Mouse (Mus musculus) limb, embryonic 15.5 days (tissue): ENCODE results near the gene Vps18. TPM values are rescaled to one million over a fixed set of nuclear protein-coding genes. Genes with fewer than 3 reads are reported as not detected.
A peak's percentile ranks its signal among the peaks of the same experiment; 100 is the strongest.

Experiments used
- ATAC-seq: fragments of 200-750 bp; cut with Nextera tagmentation; 2 replicates; pipeline ENCODE4 v1.8.0; 2017; ENCODE audit warnings: low read depth, moderate TSS enrichment; ENCODE audit not compliant: insufficient number of reproducible peaks, low FRiP score, low TSS enrichment
- H3K27ac ChIP-seq: fragments of 300-500 bp; sonication (generic); 2 replicates; pipeline ENCODE4 v1.5.1; 2015; ENCODE audit warnings: moderate library complexity, mild to moderate bottlenecking, inconsistent platforms
- H3K27me3 ChIP-seq: fragments of 300-500 bp; sonication (generic); 2 replicates; pipeline ENCODE4 v1.6.1; 2015; ENCODE audit warnings: inconsistent platforms
- H3K36me3 ChIP-seq: fragments of 300-500 bp; sonication (generic); 2 replicates; pipeline ENCODE4 v1.6.1; 2015; ENCODE audit warnings: inconsistent platforms
- H3K4me1 ChIP-seq: fragments of 300-500 bp; sonication (generic); 2 replicates; pipeline ENCODE4 v1.6.1; 2015; ENCODE audit warnings: inconsistent platforms
- H3K4me2 ChIP-seq: fragments of 300-500 bp; sonication (generic); 2 replicates; pipeline ENCODE4 v1.6.1; 2015; ENCODE audit warnings: mild to moderate bottlenecking, inconsistent platforms
- H3K4me3 ChIP-seq: fragments of 300-500 bp; sonication (generic); 2 replicates; pipeline ENCODE4 v1.5.1; 2015; ENCODE audit warnings: mild to moderate bottlenecking, inconsistent platforms
- H3K9ac ChIP-seq: fragments of 300-500 bp; sonication (generic); 2 replicates; pipeline ENCODE4 v1.6.1; 2015; ENCODE audit warnings: inconsistent platforms
- H3K9me3 ChIP-seq: fragments of 300-500 bp; sonication (generic); 2 replicates; pipeline ENCODE4 v1.6.1; 2016; ENCODE audit warnings: inconsistent platforms
- WGBS: fragments of 180-500 bp; shearing (Covaris S2); methylation state at CpG from one replicate; pipeline ENCODE4 v1.1.7; 2015; 5-methylcytosine and 5-hydroxymethylcytosine counted together
- polyA plus RNA-seq: library from polyadenylated mRNA; unstranded; fragments of >200 nt; fragmentation: Nextera tagmentation; extraction: Ambion mirVana; gene quantifications from 2 replicates; pipeline ENCODE4 v1.2.1, GENCODE M21; 2015

Gene Vps18
- polyA plus RNA-seq, 1 experiment from 2014 or later = 19.5 TPM

- Histone ChIP-seq H3K4me3 (no peak overlapping the region), H3K4me2 (no peak overlapping the region), H3K36me3 (peaks cover 76% of the 10 kb centered on the region), H3K27ac (no peak overlapping the region), H3K27me3 (no peaks in the 10 kb centered on the region), H3K9ac (no peak overlapping the region), H3K4me1 (peaks cover 13% of the 10 kb centered on the region), H3K9me3 (no peaks in the 10 kb centered on the region)
- WGBS = 92% methylated on average over 17 of the region's 17 CpGs
- ATAC-seq = no peak
These were observed 4.8 kb downstream of the Vps18 start for GRCm38 (mm10) chr2:119293311-119293710.

DNA sequence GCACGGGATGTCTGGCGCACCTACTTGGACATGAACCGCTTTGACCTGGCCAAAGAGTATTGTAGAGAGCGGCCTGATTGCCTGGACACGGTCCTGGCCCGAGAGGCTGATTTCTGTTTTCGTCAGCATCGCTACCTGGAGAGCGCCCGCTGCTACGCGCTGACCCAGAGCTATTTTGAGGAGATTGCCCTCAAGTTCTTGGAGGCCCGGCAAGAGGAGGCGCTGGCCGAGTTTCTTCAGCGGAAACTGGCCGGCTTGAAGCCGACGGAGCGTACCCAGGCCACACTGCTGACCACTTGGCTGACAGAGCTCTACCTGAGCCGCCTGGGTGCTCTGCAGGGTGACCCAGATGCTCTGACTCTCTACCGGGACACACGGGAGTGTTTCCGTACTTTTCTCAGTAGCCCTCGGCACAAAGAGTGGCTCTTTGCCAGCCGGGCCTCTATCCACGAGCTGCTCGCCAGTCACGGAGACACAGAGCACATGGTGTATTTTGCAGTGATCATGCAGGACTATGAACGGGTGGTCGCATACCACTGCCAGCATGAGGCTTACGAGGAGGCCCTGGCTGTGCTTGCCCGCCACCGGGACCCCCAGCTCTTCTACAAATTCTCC is 5.3 kb downstream of the Vps18 start:
- whole genome bisulfite sequencing = 94% methylated on average over 34 of the region's 34 CpGs
- H3K4me3 ChIP-seq = no peak overlapping the region
- H3K9ac ChIP-seq = no peak overlapping the region
- H3K4me1 ChIP-seq = peaks cover 12% of the 10 kb centered on the region
- H3K4me2 ChIP-seq = no peak overlapping the region
- H3K27me3 ChIP-seq = no peaks in the 10 kb centered on the region
- peaks cover 78% of the 10 kb centered on the region for H3K36me3 ChIP-seq
- H3K9me3 ChIP-seq = no peaks in the 10 kb centered on the region
- H3K27ac ChIP-seq = no peak overlapping the region
- no peak for ATAC-seq

GRCm38 (mm10) chr2:119294411-119294810 is 5.9 kb downstream of the Vps18 start:
- Histone ChIP-seq H3K27ac (no peak overlapping the region), H3K4me2 (no peak overlapping the region), H3K9me3 (no peaks in the 10 kb centered on the region), H3K4me3 (no peak overlapping the region), H3K27me3 (no peaks in the 10 kb centered on the region), H3K36me3 (peaks cover 83% of the 10 kb centered on the region), H3K4me1 (peaks cover 7% of the 10 kb centered on the region), H3K9ac (no peak overlapping the region)
- no peak for ATAC-seq
- 93% methylated on average over 18 of the region's 18 CpGs for WGBS

DNA sequence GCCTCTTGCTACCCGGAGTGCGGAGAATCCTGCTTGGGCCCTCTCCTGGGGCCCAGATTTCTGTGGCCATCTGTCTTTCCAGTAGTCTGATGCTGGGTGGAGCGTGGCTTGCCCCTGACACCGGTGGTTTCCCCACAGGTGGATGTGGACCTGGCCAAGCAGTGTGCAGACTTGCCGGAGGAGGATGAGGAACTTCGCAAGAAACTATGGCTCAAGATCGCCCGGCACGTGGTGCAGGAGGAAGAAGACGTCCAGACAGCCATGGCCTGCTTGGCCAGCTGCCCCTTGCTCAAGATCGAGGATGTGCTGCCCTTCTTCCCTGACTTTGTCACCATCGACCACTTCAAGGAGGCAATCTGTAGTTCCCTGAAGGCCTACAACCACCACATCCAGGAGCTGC is 8.2 kb downstream of the Vps18 start:
- Histone ChIP-seq H3K36me3 (peaks cover 67% of the 10 kb centered on the region), H3K27ac (no peak overlapping the region), H3K4me1 (peaks cover 19% of the 10 kb centered on the region), H3K27me3 (no peaks in the 10 kb centered on the region), H3K9ac (no peak overlapping the region), H3K4me3 (no peak overlapping the region), H3K9me3 (no peaks in the 10 kb centered on the region), H3K4me2 (no peak overlapping the region)
- WGBS = 94% methylated on average over 12 of the region's 12 CpGs
- ATAC-seq = no peak

DNA sequence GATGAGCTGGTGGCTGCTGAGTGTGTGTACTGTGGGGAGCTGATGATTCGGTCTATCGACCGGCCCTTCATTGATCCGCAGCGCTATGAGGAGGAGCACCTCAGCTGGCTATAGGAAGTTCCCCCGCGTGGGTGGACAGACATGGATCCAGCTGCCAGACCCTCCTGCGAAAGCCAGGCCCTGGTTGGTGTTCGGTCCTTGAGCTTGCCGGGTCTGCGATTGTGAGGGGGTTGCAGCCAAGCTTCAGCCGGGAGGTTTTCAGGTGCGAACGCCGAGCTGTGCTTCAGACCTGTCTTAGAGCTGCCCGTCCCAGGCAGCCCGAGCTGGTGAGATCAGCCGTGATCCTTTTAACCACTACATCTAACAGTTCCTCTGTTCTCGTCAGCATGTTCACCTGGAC is 9.0 kb downstream of the Vps18 start:
- 90% methylated on average over 19 of the region's 19 CpGs for WGBS
- no peaks in the 10 kb centered on the region for H3K27me3 ChIP-seq
- no peak overlapping the region for H3K4me2 ChIP-seq
- H3K9ac ChIP-seq = no peak overlapping the region
- no peak overlapping the region for H3K4me3 ChIP-seq
- ATAC-seq = no peak
- H3K4me1 ChIP-seq = peaks cover 19% of the 10 kb centered on the region
- H3K9me3 ChIP-seq = no peaks in the 10 kb centered on the region
- peaks cover 59% of the 10 kb centered on the region for H3K36me3 ChIP-seq
- no peak overlapping the region for H3K27ac ChIP-seq

- Histone ChIP-seq H3K9me3 (no peaks in the 10 kb centered on the region), H3K4me3 (no peak overlapping the region), H3K9ac (no peak overlapping the region), H3K4me1 (peaks cover 22% of the 10 kb centered on the region), H3K27me3 (no peaks in the 10 kb centered on the region), H3K36me3 (peaks cover 51% of the 10 kb centered on the region), H3K27ac (no peak overlapping the region; the same call in 1 of the 2 replicates), H3K4me2 (no peak overlapping the region)
- no peak for ATAC-seq
- 42% methylated on average over 5 of the region's 5 CpGs for WGBS
These were observed 9.8 kb downstream of the Vps18 start for GRCm38 (mm10) chr2:119298330-119298729.

GRCm38 (mm10) chr2:119298839-119299238 is 10.3 kb downstream of the Vps18 start:
- H3K27ac ChIP-seq = no peak overlapping the region; the same call in 1 of the 2 replicates
- no peak overlapping the region for H3K9ac ChIP-seq
- no peaks in the 10 kb centered on the region for H3K27me3 ChIP-seq
- WGBS = 87% methylated on average over 2 of the region's 2 CpGs
- no peaks in the 10 kb centered on the region for H3K9me3 ChIP-seq
- H3K36me3 ChIP-seq = peaks cover 46% of the 10 kb centered on the region
- no peak overlapping the region for H3K4me3 ChIP-seq
- no peak for ATAC-seq
- peaks cover 22% of the 10 kb centered on the region for H3K4me1 ChIP-seq
- no peak overlapping the region for H3K4me2 ChIP-seq

GRCm38 (mm10) chr2:119299981-119300818 is 11.7 kb downstream of the Vps18 start:
- Histone ChIP-seq H3K36me3 (peaks cover 33% of the 10 kb centered on the region), H3K27me3 (no peaks in the 10 kb centered on the region), H3K9ac (no peak overlapping the region), H3K4me1 (peaks cover 25% of the 10 kb centered on the region), H3K27ac (no peak overlapping the region), H3K4me3 (no peak overlapping the region), H3K4me2 (peak overlapping the region; percentile 15), H3K9me3 (no peaks in the 10 kb centered on the region)
- 6% methylated on average over 15 of the region's 15 CpGs for WGBS
- peak; percentile 75 for ATAC-seq

GRCm38 (mm10) chr2:119300819-119301493 is 12.4 kb downstream of the Vps18 start:
- ATAC-seq = no peak
- 50% methylated on average over 7 of the region's 7 CpGs for WGBS
- Histone ChIP-seq H3K36me3 (peaks cover 29% of the 10 kb centered on the region), H3K4me2 (0 out of 2 replicates have a peak overlapping the region, but pooled peaks have one; percentile 15), H3K4me3 (no peak overlapping the region), H3K27ac (no peak overlapping the region), H3K27me3 (no peaks in the 10 kb centered on the region), H3K9ac (no peak overlapping the region), H3K4me1 (peaks cover 25% of the 10 kb centered on the region), H3K9me3 (no peaks in the 10 kb centered on the region)

- Histone ChIP-seq H3K27me3 (no peaks in the 10 kb centered on the region), H3K9me3 (no peaks in the 10 kb centered on the region), H3K4me2 (no peak overlapping the region), H3K9ac (no peak overlapping the region), H3K4me1 (peaks cover 25% of the 10 kb centered on the region), H3K4me3 (no peak overlapping the region), H3K36me3 (peaks cover 13% of the 10 kb centered on the region), H3K27ac (no peak overlapping the region)
- WGBS = 56% methylated on average over 6 of the region's 6 CpGs
- no peak for ATAC-seq
These were observed 14.3 kb downstream of the Vps18 start for GRCm38 (mm10) chr2:119302876-119303275.

DNA sequence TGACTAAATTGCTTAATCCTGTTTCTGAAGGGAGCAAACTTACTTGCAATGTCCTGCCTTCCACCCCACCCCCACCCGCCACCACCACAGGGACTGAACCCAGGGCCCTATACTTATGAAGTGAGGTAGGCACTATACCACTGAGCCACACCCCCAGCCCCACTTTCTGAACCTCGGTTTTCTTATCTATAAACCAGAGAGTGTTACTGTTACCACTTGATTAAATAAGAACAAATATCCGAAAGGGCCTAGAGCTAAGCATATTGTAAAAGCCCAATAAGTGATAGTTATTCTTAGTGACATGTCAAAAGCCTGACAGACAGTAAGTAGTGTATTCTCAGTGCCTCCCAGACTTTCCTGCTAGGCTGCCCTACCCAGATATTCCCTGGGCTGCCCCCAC is 15.9 kb downstream of the Vps18 start:
- H3K4me3 ChIP-seq = no peak overlapping the region
- H3K4me1 ChIP-seq = peaks cover 25% of the 10 kb centered on the region
- H3K36me3 ChIP-seq = peaks cover 1% of the 10 kb centered on the region; the same call in 1 of the 2 replicates
- H3K27ac ChIP-seq = no peak overlapping the region
- no peaks in the 10 kb centered on the region for H3K27me3 ChIP-seq
- ATAC-seq = no peak
- 46% methylated on average over 3 of the region's 3 CpGs for WGBS
- H3K9me3 ChIP-seq = no peaks in the 10 kb centered on the region
- H3K4me2 ChIP-seq = no peak overlapping the region
- no peak overlapping the region for H3K9ac ChIP-seq

GRCm38 (mm10) chr2:119304798-119305208 is 16.3 kb downstream of the Vps18 start:
- no peaks in the 10 kb centered on the region for H3K9me3 ChIP-seq
- H3K4me3 ChIP-seq = no peak overlapping the region
- no peaks in the 10 kb centered on the region for H3K27me3 ChIP-seq
- no peak overlapping the region for H3K27ac ChIP-seq
- H3K4me2 ChIP-seq = no peak overlapping the region
- H3K4me1 ChIP-seq = peaks cover 22% of the 10 kb centered on the region
- H3K9ac ChIP-seq = no peak overlapping the region
- WGBS = 33% methylated on average over 3 of the region's 3 CpGs
- no peaks in the 10 kb centered on the region for H3K36me3 ChIP-seq
- no peak for ATAC-seq
